Mouse (Mus musculus): Measurements from ENCODE around the gene Aknad1.

- TF ChIP-seq POLR2A (IDR thresholded peaks at IDR 0.05; ENCODE audit: borderline replicate concordance, insufficient read depth, low read length) (no peak), CTCF (IDR thresholded peaks at IDR 0.05; ENCODE audit: borderline replicate concordance, insufficient read depth, low read depth, low read length) (no peak)
These were observed 30.1 kb downstream of the Aknad1 start for GRCm38 (mm10) chr3:108769547-108769946.
